Mouse (Mus musculus) olfactory bulb, adult 2 months (tissue): ENCODE data around the gene Irf2bpl.

Experiments used
- CTCF ChIP-seq: fragments of 200-500 bp; IDR thresholded peaks from 2 replicates; pipeline ENCODE4 v1.5.1; 2012; ENCODE audit warnings: low read depth, mild to moderate bottlenecking, low read length, moderate library complexity; ENCODE audit not compliant: insufficient read depth
- POLR2A ChIP-seq: fragments of 200-500 bp; IDR thresholded peaks from 2 replicates; pipeline ENCODE4 v1.6.1; 2012; ENCODE audit warnings: mild to moderate bottlenecking, low read depth, low read length, moderate library complexity; ENCODE audit not compliant: insufficient read depth

GRCm38 (mm10) chr12:86858498-86858897, 26.1 kb downstream of the Irf2bpl start:
- TF ChIP-seq POLR2A (no peak), CTCF (no peak)
